Mouse (Mus musculus): ENCODE results near the gene Gclm.

GRCm38 (mm10) chr3:122293954-122294850, 48.8 kb downstream of the Gclm start, which contains the start of gene Bcar3:
- TF ChIP-seq POLR2A (IDR thresholded peaks at IDR 0.05; ENCODE audit: low read depth, low read length) (no peak), CTCF (IDR thresholded peaks at IDR 0.05; ENCODE audit: extremely low read depth, insufficient read length, insufficient replicate concordance, low read depth, low read length) (no peak)
